Mouse (Mus musculus) neural tube, embryonic 13.5 days (tissue): Measurements from ENCODE around the gene Lrrc8c. TPM values are rescaled to one million over a fixed set of nuclear protein-coding genes. Genes with fewer than 3 reads are reported as not detected.

Experiments
- ATAC-seq: fragments of 200-750 bp; cut with Nextera tagmentation; 2 replicates; pipeline ENCODE4 v1.8.0; 2017; ENCODE audit warnings: low read depth, mild to moderate bottlenecking, moderate TSS enrichment, moderate library complexity
- H3K27ac ChIP-seq: fragments of 300-500 bp; sonication (generic); replicated peaks from 2 replicates; pipeline ENCODE4 v1.5.1; 2015; ENCODE audit warnings: moderate library complexity, mild to moderate bottlenecking, inconsistent platforms
- H3K27me3 ChIP-seq: fragments of 300-500 bp; sonication (generic); 2 replicates; pipeline ENCODE4 v1.6.1; 2015; ENCODE audit warnings: mild to moderate bottlenecking, inconsistent platforms
- H3K36me3 ChIP-seq: fragments of 300-500 bp; sonication (generic); 2 replicates; pipeline ENCODE4 v1.6.1; 2015; ENCODE audit warnings: mild to moderate bottlenecking, inconsistent platforms
- H3K4me1 ChIP-seq: fragments of 300-500 bp; sonication (generic); replicated peaks from 2 replicates; pipeline ENCODE4 v1.6.1; 2015; ENCODE audit warnings: inconsistent platforms
- H3K4me2 ChIP-seq: fragments of 300-500 bp; sonication (generic); 2 replicates; pipeline ENCODE4 v1.6.1; 2015; ENCODE audit warnings: inconsistent platforms, mild to moderate bottlenecking, moderate library complexity
- H3K4me3 ChIP-seq: fragments of 300-500 bp; sonication (generic); 2 replicates; pipeline ENCODE4 v1.5.1; 2015; ENCODE audit warnings: mild to moderate bottlenecking, inconsistent platforms
- H3K9ac ChIP-seq: fragments of 300-500 bp; sonication (generic); 2 replicates; pipeline ENCODE4 v1.6.1; 2015; ENCODE audit warnings: moderate library complexity, mild to moderate bottlenecking, inconsistent platforms
- H3K9me3 ChIP-seq: fragments of 300-500 bp; sonication (generic); 2 replicates; pipeline ENCODE4 v1.6.1; 2016; ENCODE audit warnings: inconsistent platforms
- WGBS: fragments of 180-500 bp; shearing (Covaris S2); methylation state at CpG from one replicate; pipeline ENCODE4 v1.1.7; 2015; 5-methylcytosine and 5-hydroxymethylcytosine counted together
- polyA plus RNA-seq: library from polyadenylated mRNA; unstranded; fragments of >200 nt; fragmentation: Nextera tagmentation; extraction: Ambion mirVana; gene quantifications from 2 replicates; pipeline ENCODE4 v1.2.1, GENCODE M21; 2015

Lrrc8c gene
- polyA plus RNA-seq, 1 experiment from 2014 or later: 10.3 TPM

GRCm38 (mm10) chr5:105565824-105566223 lies 46.6 kb downstream of the Lrrc8c start:
- Histone ChIP-seq H3K27ac (no peak overlapping the region), H3K27me3 (no peaks in the 10 kb centered on the region), H3K4me1 (no peaks in the 10 kb centered on the region), H3K9ac (no peak overlapping the region), H3K9me3 (no peaks in the 10 kb centered on the region), H3K4me3 (no peak overlapping the region), H3K4me2 (no peak overlapping the region), H3K36me3 (no peaks in the 10 kb centered on the region)
- no peak for ATAC-seq
- WGBS: 91% methylated on average over 4 of the region's 4 CpGs

GRCm38 (mm10) chr5:105566852-105567412 lies 47.7 kb downstream of the Lrrc8c start:
- H3K4me2 ChIP-seq: no peak overlapping the region
- no peak overlapping the region; the same call in 1 of the 2 replicates for H3K27ac ChIP-seq
- WGBS: 67% methylated on average over 7 of the region's 7 CpGs
- H3K27me3 ChIP-seq: no peaks in the 10 kb centered on the region
- H3K9me3 ChIP-seq: no peaks in the 10 kb centered on the region
- no peaks in the 10 kb centered on the region for H3K4me1 ChIP-seq
- H3K9ac ChIP-seq: no peak overlapping the region
- ATAC-seq: no peak
- no peaks in the 10 kb centered on the region for H3K36me3 ChIP-seq
- no peak overlapping the region for H3K4me3 ChIP-seq

GRCm38 (mm10) chr5:105568043-105568747 lies 49.0 kb downstream of the Lrrc8c start:
- 69% methylated on average over 6 of the region's 6 CpGs for WGBS
- H3K27me3 ChIP-seq: no peaks in the 10 kb centered on the region
- no peak overlapping the region for H3K27ac ChIP-seq
- H3K4me3 ChIP-seq: no peak overlapping the region
- H3K4me2 ChIP-seq: no peak overlapping the region
- peaks cover 4% of the 10 kb centered on the region; the same call in 1 of the 2 replicates for H3K4me1 ChIP-seq
- no peaks in the 10 kb centered on the region for H3K36me3 ChIP-seq
- H3K9me3 ChIP-seq: no peaks in the 10 kb centered on the region
- no peak for ATAC-seq
- H3K9ac ChIP-seq: no peak overlapping the region

GRCm38 (mm10) chr5:105569168-105569567 lies 50.0 kb downstream of the Lrrc8c start:
- WGBS: 92% methylated on average over 2 of the region's 2 CpGs
- H3K4me2 ChIP-seq: no peak overlapping the region
- H3K4me3 ChIP-seq: no peak overlapping the region
- no peaks in the 10 kb centered on the region for H3K27me3 ChIP-seq
- no peaks in the 10 kb centered on the region for H3K36me3 ChIP-seq
- H3K4me1 ChIP-seq: peaks cover 4% of the 10 kb centered on the region; the same call in 1 of the 2 replicates
- no peaks in the 10 kb centered on the region for H3K9me3 ChIP-seq
- H3K27ac ChIP-seq: no peak overlapping the region
- no peak overlapping the region for H3K9ac ChIP-seq
- ATAC-seq: no peak

GRCm38 (mm10) chr5:105572160-105572692 lies 53.0 kb downstream of the Lrrc8c start:
- H3K36me3 ChIP-seq: no peaks in the 10 kb centered on the region
- no peak overlapping the region for H3K4me3 ChIP-seq
- H3K27ac ChIP-seq: no peak overlapping the region
- H3K4me1 ChIP-seq: peaks cover 4% of the 10 kb centered on the region; the same call in 1 of the 2 replicates
- no peak overlapping the region for H3K9ac ChIP-seq
- H3K27me3 ChIP-seq: no peaks in the 10 kb centered on the region
- no peak for ATAC-seq
- H3K4me2 ChIP-seq: no peak overlapping the region
- WGBS: 70% methylated on average over 5 of the region's 5 CpGs
- H3K9me3 ChIP-seq: no peaks in the 10 kb centered on the region

GRCm38 (mm10) chr5:105572876-105573275 lies 53.7 kb downstream of the Lrrc8c start:
- no peaks in the 10 kb centered on the region for H3K27me3 ChIP-seq
- H3K27ac ChIP-seq: no peak overlapping the region
- H3K9ac ChIP-seq: no peak overlapping the region
- no peaks in the 10 kb centered on the region for H3K36me3 ChIP-seq
- no peak overlapping the region for H3K4me2 ChIP-seq
- no peak for ATAC-seq
- 76% methylated on average over 7 of the region's 7 CpGs for WGBS
- H3K9me3 ChIP-seq: no peaks in the 10 kb centered on the region
- no peak overlapping the region for H3K4me3 ChIP-seq
- H3K4me1 ChIP-seq: peaks cover 4% of the 10 kb centered on the region; the same call in 1 of the 2 replicates

- H3K9me3 ChIP-seq: no peaks in the 10 kb centered on the region
- H3K27ac ChIP-seq: no peak overlapping the region
- no peak overlapping the region for H3K4me3 ChIP-seq
- WGBS: 90% methylated on average over 5 of the region's 5 CpGs
- no peak overlapping the region for H3K4me2 ChIP-seq
- no peaks in the 10 kb centered on the region for H3K36me3 ChIP-seq
- H3K4me1 ChIP-seq: peaks cover 4% of the 10 kb centered on the region; the same call in 1 of the 2 replicates
- no peaks in the 10 kb centered on the region for H3K27me3 ChIP-seq
- ATAC-seq: no peak
- no peak overlapping the region for H3K9ac ChIP-seq
Observed at GRCm38 (mm10) chr5:105574835-105575234, 55.6 kb downstream of the Lrrc8c start.

GRCm38 (mm10) chr5:105575839-105576238 lies 56.7 kb downstream of the Lrrc8c start:
- H3K9ac ChIP-seq: no peak overlapping the region
- no peaks in the 10 kb centered on the region for H3K27me3 ChIP-seq
- peaks cover 9% of the 10 kb centered on the region; the same call in 1 of the 2 replicates for H3K36me3 ChIP-seq
- H3K4me2 ChIP-seq: no peak overlapping the region
- H3K27ac ChIP-seq: no peak overlapping the region
- H3K4me3 ChIP-seq: no peak overlapping the region
- WGBS: 62% methylated on average over 6 of the region's 6 CpGs
- peaks cover 4% of the 10 kb centered on the region; the same call in 1 of the 2 replicates for H3K4me1 ChIP-seq
- no peak for ATAC-seq
- no peaks in the 10 kb centered on the region for H3K9me3 ChIP-seq

- WGBS: 82% methylated on average over 10 of the region's 10 CpGs
- Histone ChIP-seq H3K27me3 (no peaks in the 10 kb centered on the region), H3K9ac (no peak overlapping the region), H3K36me3 (peaks cover 17% of the 10 kb centered on the region), H3K4me3 (no peak overlapping the region), H3K4me2 (no peak overlapping the region), H3K4me1 (peaks cover 7% of the 10 kb centered on the region), H3K9me3 (no peaks in the 10 kb centered on the region), H3K27ac (no peak overlapping the region)
- ATAC-seq: no peak
Observed at GRCm38 (mm10) chr5:105580909-105581308, 61.7 kb downstream of the Lrrc8c start.

GRCm38 (mm10) chr5:105585929-105586328 lies 66.7 kb downstream of the Lrrc8c start:
- Histone ChIP-seq H3K4me3 (no peak overlapping the region), H3K4me1 (peaks cover 17% of the 10 kb centered on the region), H3K9ac (no peak overlapping the region), H3K27ac (peak overlapping the region; percentile 57), H3K9me3 (no peaks in the 10 kb centered on the region), H3K4me2 (no peak overlapping the region), H3K27me3 (no peaks in the 10 kb centered on the region), H3K36me3 (peaks cover 7% of the 10 kb centered on the region)
- no peak for ATAC-seq
- 57% methylated on average over 4 of the region's 4 CpGs for WGBS

- Histone ChIP-seq H3K9me3 (no peaks in the 10 kb centered on the region), H3K36me3 (peaks cover 3% of the 10 kb centered on the region; the same call in 1 of the 2 replicates), H3K4me3 (no peak overlapping the region), H3K9ac (no peak overlapping the region), H3K4me1 (peaks cover 17% of the 10 kb centered on the region), H3K4me2 (no peak overlapping the region), H3K27me3 (no peaks in the 10 kb centered on the region), H3K27ac (no peak overlapping the region)
- WGBS: 80% methylated on average over 5 of the region's 5 CpGs
- no peak for ATAC-seq
Observed at GRCm38 (mm10) chr5:105586655-105587054, 67.5 kb downstream of the Lrrc8c start.

- no peak overlapping the region for H3K4me2 ChIP-seq
- no peak overlapping the region for H3K27ac ChIP-seq
- no peak overlapping the region for H3K9ac ChIP-seq
- H3K27me3 ChIP-seq: no peaks in the 10 kb centered on the region
- WGBS: 82% methylated on average over 6 of the region's 6 CpGs
- H3K4me1 ChIP-seq: peaks cover 17% of the 10 kb centered on the region
- no peaks in the 10 kb centered on the region for H3K9me3 ChIP-seq
- ATAC-seq: no peak
- H3K36me3 ChIP-seq: no peaks in the 10 kb centered on the region; the same call in 1 of the 2 replicates
- no peak overlapping the region for H3K4me3 ChIP-seq
Observed at GRCm38 (mm10) chr5:105587471-105587870, 68.3 kb downstream of the Lrrc8c start.
